Mouse (Mus musculus) frontal cortex, adult 2 months (tissue): ENCODE measurements at regions not wholly inside any gene's neighbourhood (a gene's known extent, or its start where the extent isn't known, plus 50 kb on each side); places are given as distances from the start of the nearest gene placed in this dataset.
A peak's percentile ranks its signal among the peaks of the same experiment; 100 is the strongest.

Source experiments
- DNase-seq, 2 experiments: peaks; one replicate each; pipeline ENCODE4 v3.0.0; 2022; ENCODE audit warnings: low spot score in 1 of 2; ENCODE audit errors: extremely low spot score in 1 of 2

DNA sequence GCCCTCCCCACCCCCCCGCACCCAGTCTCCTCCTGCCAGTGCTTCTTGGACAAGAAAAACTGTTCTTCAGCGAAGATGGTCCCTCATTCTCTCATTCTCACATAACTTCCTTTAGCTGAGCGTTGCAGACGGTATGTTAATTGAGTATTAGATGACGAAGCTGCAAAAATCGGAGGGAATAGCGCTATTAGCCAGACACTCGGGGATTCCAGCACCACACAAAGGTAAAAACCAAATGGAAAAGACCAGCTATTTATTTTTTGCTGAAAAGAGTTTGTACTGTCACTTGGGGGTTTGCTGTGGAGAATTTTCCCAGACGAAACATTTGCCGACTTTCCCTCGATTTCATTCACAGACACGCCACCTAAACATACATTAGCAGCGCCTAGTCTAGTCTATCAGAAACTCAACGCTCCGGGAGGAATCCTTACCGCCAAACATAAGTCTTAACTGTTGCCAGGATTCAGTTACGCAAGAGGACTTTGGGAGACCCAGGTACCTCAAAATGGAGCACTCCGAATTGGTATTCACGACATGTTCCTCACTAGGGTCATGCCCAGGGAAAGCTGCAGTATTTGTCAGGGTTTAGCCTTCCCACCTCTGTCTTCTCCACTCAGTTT, 178.4 kb upstream of the Lrig3 start:
- DNase-seq = peak in 1 of 2 experiments; percentile 2

DNA sequence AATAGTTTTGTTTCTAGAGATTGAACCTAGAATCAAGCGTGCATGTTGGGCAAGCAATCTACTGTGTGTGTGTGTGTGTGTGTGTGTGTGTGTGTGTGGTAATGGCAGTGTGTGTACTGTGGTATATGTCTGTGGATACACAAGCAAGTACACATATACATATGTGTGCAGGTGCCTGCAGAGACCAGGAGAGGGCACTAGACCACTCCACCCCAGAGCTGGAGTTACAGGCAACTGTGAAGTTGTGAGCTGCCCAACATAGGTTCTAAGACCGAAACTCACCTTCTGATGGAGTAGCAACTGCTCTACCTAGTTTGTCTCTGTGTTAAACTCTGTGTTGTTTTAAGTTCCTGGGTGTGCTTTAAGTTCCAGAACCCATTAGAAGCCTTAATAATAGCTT, 177.7 kb upstream of the Lrig3 start:
- no peak for DNase-seq

DNA sequence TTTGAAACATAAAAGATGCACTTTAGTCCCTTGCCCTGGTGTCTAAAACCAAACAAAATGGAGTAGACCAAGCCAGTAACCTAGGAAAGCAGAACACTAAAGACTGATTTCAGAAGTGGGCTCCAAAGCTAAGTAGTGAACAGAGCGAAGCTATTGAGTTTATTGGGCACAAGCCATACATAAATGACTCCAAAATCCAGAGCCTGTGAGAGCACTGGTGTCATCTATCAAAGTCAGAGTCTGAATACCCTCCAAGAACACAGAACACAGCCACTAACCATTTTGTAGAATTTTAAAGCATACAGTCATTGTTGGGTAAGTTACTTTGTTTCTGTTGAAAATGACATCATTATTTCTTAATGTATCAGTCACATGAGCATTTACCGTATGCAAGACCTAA, 175.0 kb upstream of the Lrig3 start:
- no peak for DNase-seq

DNA sequence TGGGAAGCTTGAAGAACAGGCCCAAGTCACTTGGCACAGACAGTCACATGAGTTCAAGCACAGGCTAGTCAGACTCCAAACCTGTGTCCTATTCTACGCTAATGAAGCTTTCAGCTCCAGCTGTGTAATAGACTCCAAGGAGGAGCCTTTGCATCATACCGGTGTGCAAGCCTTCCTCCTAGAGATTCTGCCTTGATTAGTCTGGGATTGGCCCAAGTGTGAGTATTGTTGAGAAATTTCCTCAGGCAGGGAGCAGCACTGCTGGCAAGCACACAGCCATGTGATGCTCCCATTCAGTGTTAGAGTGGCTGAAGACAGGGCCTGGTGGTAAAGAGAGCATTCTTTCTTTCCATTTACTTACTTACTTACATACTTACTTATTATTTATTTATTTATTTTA, 171.5 kb upstream of the Lrig3 start:
- no peak for DNase-seq

DNA sequence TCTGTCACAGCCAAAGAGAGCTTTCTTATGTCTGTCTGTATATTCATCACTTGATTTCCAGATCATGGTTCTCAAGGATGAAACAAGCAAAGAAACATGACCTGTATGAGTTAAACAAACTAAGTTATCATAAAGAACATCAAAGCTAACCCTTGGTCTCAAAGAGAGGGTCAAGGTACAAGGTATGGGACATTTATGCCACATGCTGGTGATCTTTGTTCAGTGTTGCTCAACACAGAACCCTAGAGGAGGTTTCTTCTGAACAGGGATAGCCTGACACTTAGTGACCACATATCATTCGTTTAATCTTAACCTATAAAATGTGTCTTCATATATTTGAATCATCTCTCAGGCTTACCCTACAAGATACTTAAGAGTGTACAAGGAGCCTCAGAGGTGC, 170.6 kb upstream of the Lrig3 start:
- DNase-seq = no peak

DNA sequence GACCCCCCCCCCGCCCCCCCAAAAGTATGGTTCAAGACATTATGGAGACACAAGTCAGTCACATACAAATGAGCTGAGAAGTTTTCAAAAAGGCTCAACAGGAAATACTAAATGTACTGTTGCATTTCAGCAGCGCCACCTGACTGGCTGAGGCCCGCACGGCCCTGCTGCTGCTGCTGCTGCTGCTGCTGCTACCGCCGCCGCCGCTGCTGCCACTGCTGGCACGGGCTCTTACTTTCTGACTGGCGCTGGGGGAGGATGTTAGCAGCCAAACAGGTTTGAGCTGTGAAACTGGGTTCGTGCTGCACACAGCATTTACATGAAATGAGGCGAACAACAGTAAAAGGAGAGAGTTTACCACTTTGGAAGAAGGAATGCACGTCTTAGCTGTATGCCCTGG, 167.3 kb upstream of the Lrig3 start:
- DNase-seq = peak in 1 of 2 experiments; percentile 5

DNA sequence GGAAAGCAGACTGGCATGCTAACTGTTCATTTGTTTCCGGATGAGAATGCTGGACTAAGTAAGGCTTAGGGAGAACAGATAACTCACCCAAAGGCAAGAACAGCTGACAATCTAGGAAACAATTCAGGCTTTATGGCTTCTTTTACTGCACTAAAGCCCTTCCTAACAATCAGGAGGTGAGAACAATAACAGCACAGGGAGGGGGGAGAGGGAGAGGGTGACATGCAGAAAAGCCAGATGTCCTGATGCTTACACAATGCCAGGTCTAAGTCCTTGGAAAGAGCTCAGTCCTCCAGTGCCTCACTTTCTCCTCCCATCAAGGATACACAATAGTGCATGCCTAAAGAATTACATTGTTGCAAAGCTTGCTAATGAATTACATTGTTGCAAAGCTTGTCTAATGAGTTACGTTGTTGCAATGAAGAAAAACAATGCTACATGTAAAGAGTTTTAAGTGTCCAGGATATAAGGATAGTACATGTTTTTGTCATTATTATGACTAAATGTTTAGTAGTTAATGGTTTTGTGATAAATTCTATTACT, 165.3 kb upstream of the Lrig3 start:
- no peak for DNase-seq

DNA sequence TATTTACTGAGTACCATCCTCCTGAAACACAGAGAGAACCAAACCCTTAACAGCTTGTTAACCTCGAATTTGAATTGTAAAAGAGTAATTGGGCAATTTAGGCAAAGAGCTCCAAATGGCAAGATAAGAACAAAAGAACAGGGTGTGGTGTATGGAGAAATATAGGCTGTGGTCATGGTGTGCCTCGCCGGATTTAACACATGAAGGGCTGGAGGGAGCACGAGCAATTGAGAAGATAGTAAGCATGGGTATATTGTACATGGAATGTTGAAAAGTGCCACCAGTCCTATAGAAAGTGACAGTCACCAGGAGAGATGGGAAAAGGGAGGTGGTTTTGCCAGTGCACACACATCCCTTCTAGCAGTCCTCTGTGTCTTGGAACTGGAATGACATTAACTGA, 164.5 kb upstream of the Lrig3 start:
- no peak for DNase-seq

DNA sequence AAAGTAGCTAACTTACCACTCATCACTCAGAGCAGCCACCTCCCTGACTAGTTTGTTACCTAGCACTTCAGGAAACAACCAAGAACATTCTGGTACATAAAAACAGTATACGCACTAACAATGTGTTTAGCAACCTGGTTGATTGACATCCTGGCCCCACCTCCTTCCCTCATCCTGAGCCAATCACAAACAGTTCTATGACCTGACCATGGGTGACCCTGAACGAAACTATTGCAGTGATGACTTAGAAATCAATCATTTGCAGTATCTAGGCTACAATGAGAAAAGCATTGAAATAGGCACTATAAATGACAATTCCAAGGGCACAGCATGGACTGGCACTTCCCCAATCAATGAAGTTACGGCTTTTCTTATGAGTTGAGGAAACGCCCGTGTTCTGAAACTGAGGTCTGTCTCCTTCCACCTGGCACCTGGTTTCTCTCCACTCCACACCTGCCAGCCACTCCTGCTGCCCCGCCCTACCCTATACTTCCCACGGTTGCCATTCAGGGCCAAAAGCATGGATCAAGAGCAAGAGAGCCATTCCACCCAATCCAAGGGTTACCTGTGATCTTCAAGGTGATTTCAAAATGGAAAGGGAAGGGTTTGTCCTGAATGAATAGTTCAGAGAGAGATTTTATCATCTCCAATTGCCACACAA, 162.9 kb upstream of the Lrig3 start:
- no peak for DNase-seq

DNA sequence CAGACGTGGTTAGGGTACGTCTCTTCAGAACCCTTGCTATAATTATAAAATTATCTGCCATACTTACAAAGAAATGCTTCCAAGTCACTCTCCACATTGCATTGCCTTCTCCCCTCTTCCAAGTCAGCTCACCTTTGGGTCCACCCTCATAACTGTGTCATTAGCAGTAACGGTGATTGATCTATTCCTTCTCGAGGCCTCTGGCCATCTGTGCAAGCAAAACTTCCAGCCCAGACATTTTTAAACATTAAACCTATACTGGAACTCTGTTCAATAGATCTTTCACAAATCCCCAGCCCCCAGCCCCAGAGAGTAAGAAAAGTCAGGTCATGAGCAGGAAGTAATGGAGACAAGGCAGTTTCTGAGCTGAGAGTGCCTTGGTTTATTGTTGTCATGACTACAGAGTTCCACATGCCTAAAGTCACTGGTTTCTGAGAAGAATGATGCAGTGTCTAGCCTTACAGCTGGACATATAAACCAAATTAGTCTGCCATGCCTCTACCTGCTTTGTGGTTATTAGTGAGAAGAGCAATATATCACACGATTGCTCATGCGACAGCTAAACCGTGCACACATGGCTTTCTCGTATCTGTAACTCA, 156.1 kb upstream of the Lrig3 start:
- DNase-seq = no peak

DNA sequence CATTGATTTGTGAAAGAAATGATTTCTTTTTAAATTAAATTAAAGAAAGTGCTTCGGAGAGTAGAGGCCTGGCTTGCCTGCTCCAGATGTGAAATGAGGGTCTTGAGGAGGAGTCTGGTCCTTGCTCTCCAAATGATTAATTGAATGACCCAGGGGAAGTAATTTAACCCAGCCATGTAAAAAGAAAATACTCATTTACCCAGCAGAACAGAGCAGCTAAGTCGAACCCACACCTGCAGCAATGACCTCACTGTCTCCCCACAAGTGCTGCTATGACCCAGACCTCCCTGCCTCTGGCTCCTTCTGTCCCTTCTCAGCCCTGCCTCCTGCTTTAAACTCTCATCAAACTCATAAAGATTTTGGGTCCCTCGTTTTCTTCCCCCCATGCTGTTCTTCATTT, 155.4 kb upstream of the Lrig3 start:
- no peak for DNase-seq

DNA sequence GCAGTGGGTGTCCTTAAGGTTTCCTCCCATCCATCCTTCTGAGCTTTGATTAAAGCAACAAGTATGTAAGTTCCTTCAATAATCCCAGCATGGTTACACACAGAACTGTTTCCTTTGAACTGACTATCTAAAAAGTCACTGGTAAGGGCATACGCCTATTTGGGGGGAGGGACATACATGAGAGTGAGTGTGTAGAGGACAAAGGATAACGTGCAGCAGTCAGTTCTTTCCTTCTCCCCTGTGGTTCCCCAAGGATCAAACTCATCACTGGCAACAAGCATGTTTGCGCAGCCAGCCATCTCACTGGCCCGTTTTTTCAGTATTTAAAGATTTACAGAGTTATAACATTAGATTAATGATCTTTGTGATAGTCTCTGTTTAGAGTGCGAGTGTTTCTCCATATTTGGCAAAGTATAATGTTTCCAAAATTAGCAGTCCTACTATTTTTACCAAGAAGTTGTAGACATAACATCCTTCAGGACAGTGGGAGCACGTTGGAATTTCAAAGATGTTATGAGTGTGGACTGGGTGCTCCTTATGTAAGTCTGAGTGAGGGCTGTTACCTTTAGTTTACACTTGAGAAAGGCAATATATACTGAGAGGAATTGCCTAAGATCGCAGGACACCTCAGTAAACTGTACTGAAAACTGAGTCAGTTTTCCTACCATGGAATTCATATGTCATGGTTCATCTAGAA, 151.6 kb upstream of the Lrig3 start:
- no peak for DNase-seq

DNA sequence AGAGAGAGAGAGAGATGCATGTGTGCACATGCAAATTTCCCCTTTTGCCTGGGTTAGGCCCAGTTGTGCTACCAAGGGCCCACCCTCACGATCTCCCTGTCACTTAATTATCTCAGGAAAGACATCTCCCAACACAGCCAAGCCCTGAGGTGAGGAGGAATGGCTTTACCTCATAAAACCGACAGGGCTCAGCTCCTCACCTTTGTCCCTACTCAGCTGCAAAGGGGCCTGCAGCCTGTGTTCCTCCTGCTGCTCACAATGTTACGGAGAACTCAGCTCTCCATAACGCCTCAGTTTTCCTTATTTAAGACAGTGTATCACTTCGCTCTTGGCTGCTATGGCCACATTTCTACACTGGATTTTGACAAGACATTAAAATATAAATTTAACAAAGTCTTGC, 133.8 kb upstream of the Lrig3 start:
- no peak for DNase-seq

DNA sequence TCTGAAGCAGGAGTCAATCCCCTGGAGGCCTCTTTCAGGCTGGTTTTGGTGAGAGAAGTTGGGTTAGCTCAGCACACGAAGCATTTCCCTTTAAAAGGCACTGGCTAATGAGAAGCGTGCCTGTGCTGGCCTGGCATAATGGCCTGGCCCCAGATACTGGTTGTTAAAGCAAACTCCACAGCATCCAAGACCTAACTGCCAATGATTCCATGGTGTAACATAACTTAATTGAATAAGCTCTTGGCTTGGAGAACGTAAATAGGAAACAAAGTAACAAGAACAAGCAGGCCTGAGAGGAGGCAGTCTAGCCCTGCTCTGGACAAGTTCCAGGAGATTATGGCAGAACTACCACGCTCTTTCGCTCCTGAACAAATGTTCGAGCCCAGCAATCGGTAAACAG, 133.2 kb upstream of the Lrig3 start:
- DNase-seq = no peak

DNA sequence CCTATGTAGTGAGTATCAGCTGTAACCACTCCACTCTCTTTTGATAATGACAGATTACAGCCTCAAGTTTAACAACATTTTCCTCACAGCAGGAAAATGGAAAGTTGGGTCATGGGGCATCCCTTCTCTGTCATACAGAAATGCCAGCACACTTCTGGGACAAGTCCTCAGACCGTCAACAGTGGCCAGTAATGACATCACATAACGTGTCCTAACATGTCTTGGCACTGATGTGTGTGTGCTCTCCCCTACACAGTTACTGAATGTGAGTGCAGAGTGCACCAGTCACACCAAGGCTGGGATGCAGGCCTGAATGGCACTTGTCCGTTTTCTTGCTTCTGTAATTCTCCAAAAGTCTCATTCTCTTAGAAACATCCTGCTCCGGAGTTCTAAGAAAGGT, 132.0 kb upstream of the Lrig3 start:
- no peak for DNase-seq

DNA sequence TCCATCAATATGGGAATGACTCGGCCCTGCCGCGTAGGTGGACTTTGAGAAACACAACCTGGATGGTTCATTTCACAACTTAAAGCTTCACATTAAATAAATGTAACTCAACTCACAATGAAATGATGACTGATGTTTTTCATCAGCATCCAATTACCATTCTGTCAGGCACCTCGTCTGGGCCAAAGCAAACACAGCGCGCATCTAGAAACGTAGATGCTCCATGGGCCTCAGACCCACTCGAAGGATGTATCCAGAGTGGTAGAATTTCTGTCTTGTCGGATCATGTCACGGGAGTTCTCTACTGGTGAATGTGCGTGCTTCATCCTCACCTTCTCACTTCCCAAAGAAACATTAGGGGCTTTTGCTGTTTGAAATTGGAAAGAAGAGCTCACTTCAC, 127.0 kb upstream of the Lrig3 start:
- DNase-seq = no peak

DNA sequence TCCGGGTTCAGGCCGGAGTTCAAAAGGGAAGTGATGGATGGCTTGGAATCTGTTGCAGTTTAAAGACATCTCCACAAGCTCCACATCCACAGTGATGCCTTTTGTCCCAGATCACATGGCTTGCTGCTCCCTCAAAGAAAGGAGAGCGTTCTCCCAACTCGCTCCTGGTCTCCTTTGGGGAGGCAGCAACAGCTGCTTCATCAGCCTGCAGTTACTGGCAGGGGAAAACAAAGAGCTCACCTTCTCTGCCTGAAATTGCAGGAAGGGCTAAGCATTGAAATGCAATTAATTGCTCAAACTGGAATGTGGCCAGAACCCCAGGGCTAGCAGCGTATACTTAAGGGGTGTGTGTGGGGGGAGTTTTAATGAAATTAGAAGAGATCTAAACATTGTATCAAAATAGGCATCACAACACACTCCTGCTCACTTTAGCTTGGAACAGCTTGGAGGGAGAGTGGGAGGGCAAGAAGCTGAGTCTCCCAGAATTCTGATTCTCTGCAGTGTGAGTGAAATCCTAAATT, 126.3 kb upstream of the Lrig3 start:
- peak; percentile 41 to 68 for DNase-seq

DNA sequence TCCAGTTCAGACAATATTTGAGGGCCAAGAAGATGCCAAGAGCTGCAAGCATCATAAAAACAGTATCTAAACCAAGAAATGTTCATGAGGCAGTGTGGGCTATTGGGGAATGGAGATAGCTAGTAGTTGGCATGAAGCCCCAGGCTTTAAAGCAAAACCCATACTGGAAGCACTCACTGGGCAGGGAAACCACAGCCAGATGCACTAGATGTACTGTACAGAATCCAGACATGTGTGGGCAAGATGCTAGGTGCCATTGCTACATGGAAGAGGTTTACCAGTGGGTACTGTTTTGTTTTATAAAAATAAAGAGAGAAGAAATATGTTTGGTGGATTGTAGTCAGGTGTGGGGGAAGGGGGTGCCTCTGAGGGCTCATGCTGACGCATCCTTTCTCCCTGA, 125.6 kb upstream of the Lrig3 start:
- peak; percentile 2 to 14 for DNase-seq

DNA sequence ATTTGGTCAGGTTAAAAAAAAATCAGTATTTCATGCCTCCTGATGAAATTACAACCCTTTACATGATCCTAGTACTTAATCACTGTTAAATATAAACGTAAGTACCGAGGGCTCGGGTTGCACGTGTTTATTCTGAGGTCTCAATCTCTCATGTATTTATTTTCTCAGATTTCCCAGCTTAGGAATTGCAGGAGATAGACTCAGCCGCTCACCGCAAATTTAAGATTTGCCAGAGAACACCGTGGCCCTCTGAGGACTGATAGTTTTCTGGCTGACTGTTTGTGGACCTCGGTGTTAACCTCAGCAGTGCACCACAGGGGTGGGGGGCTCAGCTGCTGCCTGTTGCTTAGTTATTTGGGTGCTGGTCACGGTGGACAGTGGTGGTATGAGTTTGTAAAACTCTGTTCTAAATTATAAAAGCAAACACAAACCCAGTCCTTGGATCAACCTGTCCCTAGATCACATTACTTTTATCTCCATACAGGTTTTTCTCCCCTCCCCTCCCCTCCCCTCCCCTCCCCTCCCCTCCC, 121.6 kb upstream of the Lrig3 start:
- DNase-seq = no peak

DNA sequence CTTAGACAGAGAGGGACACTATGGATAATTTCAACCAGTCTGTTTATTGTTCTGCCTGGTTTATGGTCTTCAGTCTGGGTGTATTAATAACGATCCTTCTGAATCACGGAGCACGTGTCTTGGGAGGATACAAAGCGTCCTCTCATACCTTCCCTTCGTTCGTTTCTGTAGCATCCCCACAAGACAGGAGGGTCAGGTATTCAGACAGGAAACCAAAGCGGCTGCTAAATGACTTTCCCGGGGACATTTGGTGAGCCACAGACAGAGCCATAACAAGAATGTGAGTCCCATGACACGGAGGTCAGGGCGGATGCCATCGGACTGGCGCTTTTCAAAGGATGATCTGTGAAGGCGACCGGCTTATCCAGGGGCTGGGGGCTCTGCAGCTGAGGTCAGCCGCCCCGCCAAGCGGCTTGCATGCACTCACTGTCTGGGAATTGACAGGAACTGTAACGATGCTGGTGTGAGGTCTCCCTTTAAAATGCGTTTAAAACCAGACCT, 120.9 kb upstream of the Lrig3 start:
- no peak for DNase-seq

DNA sequence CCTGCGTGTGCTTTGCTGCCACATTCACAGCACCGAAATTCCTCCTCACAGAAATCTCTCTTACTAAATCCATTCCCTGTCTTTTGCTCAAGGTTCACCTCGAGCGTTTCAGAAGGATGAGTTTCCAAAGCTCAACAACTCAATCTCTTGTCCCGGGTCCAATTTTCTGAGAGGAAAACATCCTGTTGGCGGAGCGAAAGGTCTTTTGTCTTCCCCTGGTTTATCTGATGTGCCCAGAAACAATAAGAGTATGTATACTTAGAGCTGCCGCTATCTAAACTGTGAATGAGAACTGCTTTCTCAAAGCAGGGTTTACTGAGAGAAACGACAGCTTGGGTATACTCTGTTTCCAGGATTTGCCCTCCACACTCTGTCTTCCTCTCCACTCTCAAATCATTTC, 115.6 kb upstream of the Lrig3 start:
- DNase-seq = no peak
